In the genomic region with DNA sequence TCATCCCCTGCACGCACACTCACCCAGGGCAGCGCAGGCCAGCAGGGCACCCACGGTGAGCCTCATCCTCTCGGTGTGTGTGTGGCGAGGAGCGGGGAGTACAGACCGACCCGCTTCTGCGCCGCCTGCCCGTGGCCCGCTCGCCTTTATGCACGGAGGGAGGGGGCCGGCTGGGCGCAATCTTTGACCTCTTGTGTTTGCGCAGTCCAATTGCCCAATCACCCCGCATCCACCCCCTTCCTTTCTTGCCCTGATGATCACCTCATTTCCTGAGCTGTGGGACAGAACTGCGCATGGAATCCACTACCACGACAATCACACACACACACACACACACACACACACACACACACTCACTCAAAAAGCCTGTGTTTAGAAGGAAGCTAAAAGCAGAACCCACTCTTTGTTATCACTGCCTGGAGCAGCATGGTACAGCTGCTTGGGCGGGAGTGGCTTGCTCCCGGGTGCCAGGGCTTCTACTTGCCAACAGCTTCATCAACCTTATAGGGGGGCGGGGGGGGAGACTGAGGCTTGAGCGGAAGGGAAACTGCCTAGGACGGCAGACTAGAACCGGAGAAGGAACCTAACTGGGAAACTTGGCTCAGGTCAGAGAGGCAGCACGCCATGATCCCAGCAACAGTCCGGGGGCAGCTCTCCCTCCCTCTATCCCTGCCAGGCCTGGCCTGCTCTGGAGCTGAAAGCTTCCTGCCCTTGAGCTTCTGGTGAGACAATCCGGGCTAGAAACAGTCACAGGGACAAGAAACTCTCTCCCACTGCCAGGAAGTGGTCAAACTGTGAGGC, we compare ENCODE assay signal across 8 mouse cellular contexts. TPM values are rescaled to one million over a fixed set of nuclear protein-coding genes. Genes with fewer than 3 reads are reported as not detected.
A peak's percentile ranks its signal among the peaks of the same experiment; 100 is the strongest.
DNase-seq lines count a peak whose midpoint lies in the region; ATAC-seq lines count a peak whose summit lies in the region.

A gene (minus strand): TSS at position 157 of the 801 bp plus-strand sequence.
A gene (minus strand): TSS at position 294 of the 801 bp plus-strand sequence.

- no peak within 1 kb of the TSS for H3K4me3 ChIP-seq in forebrain, embryonic 12.5 days (replicated peaks)
- H3K4me3 ChIP-seq in liver, embryonic 15.5 days (replicated peaks) = peak within 1 kb of the TSS; percentile 43

- H3K9me3 ChIP-seq in forebrain, embryonic 12.5 days = no peaks in the 10 kb centered on the region
- no peaks in the 10 kb centered on the region for H3K9me3 ChIP-seq in liver, embryonic 15.5 days (replicated peaks)

- peak within 1 kb of the TSS; percentile 15; the same call in 1 of the 2 replicates for H3K4me2 ChIP-seq in forebrain, embryonic 12.5 days
- peak within 1 kb of the TSS; percentile 49 for H3K4me2 ChIP-seq in liver, embryonic 15.5 days

- ATAC-seq in forebrain, embryonic 12.5 days (ENCODE audit: low FRiP score) = 0 out of 2 replicates have a peak, but pooled peaks have one; percentile 27
- peak; percentile 57 for ATAC-seq in liver, embryonic 15.5 days (ENCODE audit: insufficient read depth)

- WGBS in forebrain, embryonic 12.5 days = 67% methylated on average over 28 of the region's 29 CpGs
- 15% methylated on average over 29 of the region's 29 CpGs for WGBS in liver, embryonic 15.5 days (ENCODE audit: insufficient replicate concordance)

- H3K4me1 ChIP-seq in forebrain, embryonic 12.5 days = peaks cover 4% of the 10 kb centered on the region
- peaks cover 40% of the 10 kb centered on the region for H3K4me1 ChIP-seq in liver, embryonic 15.5 days (replicated peaks)

- peak; percentile 24 for DNase-seq in CD4-positive helper T cell, adult 2 months (ENCODE audit: low read depth, low spot score)
- DNase-seq in brain, adult 2 months (ENCODE audit: low read depth, low spot score) = peak; percentile 96
- DNase-seq in heart, postnatal 25 days (ENCODE audit: low spot score) = peak; percentile 52
- DNase-seq in layer of hippocampus, adult 11-12 months (ENCODE audit: low spot score) = peak; percentile 85
- peak; percentile 55 to 71 for DNase-seq in natural killer cell, adult 2 months (ENCODE audit: low spot score in 2 of 2)
- DNase-seq in thymus, postnatal 0 days (ENCODE audit: low spot score) = peak; percentile 16

- no peak within 1 kb of the TSS for H3K27ac ChIP-seq in forebrain, embryonic 12.5 days
- peak within 1 kb of the TSS; percentile 64 for H3K27ac ChIP-seq in liver, embryonic 15.5 days (replicated peaks)

- no peaks in the 10 kb centered on the region for H3K27me3 ChIP-seq in forebrain, embryonic 12.5 days
- peaks cover 11% of the 10 kb centered on the region; the same call in 1 of the 2 replicates for H3K27me3 ChIP-seq in liver, embryonic 15.5 days

- peak within 1 kb of the TSS; percentile 17; the same call in 1 of the 2 replicates for H3K9ac ChIP-seq in forebrain, embryonic 12.5 days
- H3K9ac ChIP-seq in liver, embryonic 15.5 days = peak within 1 kb of the TSS; percentile 17; the same call in 1 of the 2 replicates

- intact Hi-C loops in heart, postnatal 25 days (cut with DNase I) = no loop called here

- no peaks in the 10 kb centered on the region for H3K36me3 ChIP-seq in forebrain, embryonic 12.5 days (replicated peaks)
- H3K36me3 ChIP-seq in liver, embryonic 15.5 days (replicated peaks) = peaks cover 5% of the 10 kb centered on the region; the same call in 1 of the 2 replicates

RNA-seq across cellular contexts. Expression of the first gene that starts in this region (rescaled TPM):
- polyA plus RNA-seq in forebrain, embryonic 12.5 days (2016; fragmentation: Nextera tagmentation; extraction: Ambion mirVana) = 3.3 and 4.5 TPM in 2 replicates
- 1 to 10 TPM; 6.7 to 8.0 TPM for total RNA-seq in heart, postnatal 25 days (2021)
- polyA plus RNA-seq in liver, embryonic 15.5 days (2015; fragmentation: Nextera tagmentation; extraction: Ambion mirVana) = 0.24 and 2.3 TPM in 2 replicates
- polyA plus RNA-seq in thymus, postnatal 0 days (2015; fragmentation: Nextera tagmentation; extraction: Ambion mirVana) = 3.7 and 4.1 TPM in 2 replicates

RNA-seq across cellular contexts. Expression of the second gene that starts in this region (rescaled TPM):
- 12.9 and 13.2 TPM in 2 replicates for polyA plus RNA-seq in forebrain, embryonic 12.5 days (2016; fragmentation: Nextera tagmentation; extraction: Ambion mirVana)
- total RNA-seq in heart, postnatal 25 days (2021) = 10 to 100 TPM; 39.7 to 47.5 TPM
- 10,865 and 16,074 TPM in 2 replicates for polyA plus RNA-seq in liver, embryonic 15.5 days (2015; fragmentation: Nextera tagmentation; extraction: Ambion mirVana)
- 42.7 and 46.7 TPM in 2 replicates for polyA plus RNA-seq in thymus, postnatal 0 days (2015; fragmentation: Nextera tagmentation; extraction: Ambion mirVana)

Comparison
In these comparisons a context has a peak if more than half of its experiments do, and no peak if none do; other contexts are left out.
1. RNA of the second gene that starts in this region (polyA plus RNA-seq): 10,865 to 16,074 TPM in liver, embryonic 15.5 days; 42.7 to 46.7 TPM in thymus, postnatal 0 days and 12.9 to 13.2 TPM in forebrain, embryonic 12.5 days; every median in the first group is over 100 times any median in the second.
2. DNase-seq: peak in every context shown above with its lines; median percentile 96 in brain, adult 2 months; 85 in layer of hippocampus, adult 11-12 months; 63 in natural killer cell, adult 2 months; 52 in heart, postnatal 25 days; 24 in CD4-positive helper T cell, adult 2 months; 16 in thymus, postnatal 0 days.